Mouse (Mus musculus): ENCODE measurements at regions not wholly inside any gene's neighbourhood (a gene's known extent, or its start where the extent isn't known, plus 50 kb on each side); places are given as distances from the start of the nearest gene placed in this dataset.

DNA sequence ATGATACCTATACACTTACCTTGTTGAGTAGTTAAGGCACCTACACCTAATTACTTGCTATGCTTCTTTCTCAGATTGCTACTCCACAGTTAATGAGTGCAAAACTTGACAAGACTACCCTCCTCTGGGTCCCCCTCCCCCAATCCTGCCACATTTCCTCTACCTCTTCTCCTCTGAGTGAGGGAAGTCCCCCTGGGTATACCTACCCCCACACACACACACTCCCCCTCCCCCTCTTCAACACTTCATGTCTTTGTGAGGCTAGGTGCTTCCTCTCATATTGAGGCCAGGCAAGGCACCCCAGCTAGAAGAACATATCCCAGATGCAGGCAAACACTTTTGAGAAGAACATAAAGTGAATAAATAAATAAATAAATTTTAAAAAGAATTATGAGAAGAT is 90.3 kb upstream of the Ube2e3 start:
- TF ChIP-seq CTCF (IDR thresholded peaks at IDR 0.05): no peak
- no peak for TF ChIP-seq EP300 (IDR thresholded peaks at IDR 0.05)

Data from lung, postnatal 0 days (tissue).